Mouse (Mus musculus): ENCODE results near the gene Abcg8.

The Abcg8 gene

DNA sequence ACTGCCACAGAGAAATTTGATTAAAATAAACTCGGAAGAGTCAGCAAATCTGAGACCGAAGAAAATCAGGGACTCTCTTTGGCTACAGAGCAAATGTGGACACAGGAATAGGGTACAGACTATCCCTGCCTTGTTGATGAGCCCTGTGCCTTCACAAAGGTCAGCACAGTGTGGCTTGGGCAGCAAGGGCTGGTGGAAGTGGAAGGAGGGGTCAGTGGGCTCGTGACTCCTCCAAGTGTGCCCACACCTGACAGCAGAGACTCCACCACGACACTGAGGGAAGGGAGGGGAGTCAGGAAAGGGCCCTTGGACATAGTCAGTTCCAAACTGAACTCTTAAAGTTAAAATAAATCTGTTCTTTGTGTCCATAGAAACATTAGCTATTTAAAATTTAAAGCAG, 38.8 kb downstream of the Abcg8 start:
- no peak for DNase-seq

GRCm38 (mm10) chr17:84716252-84716872, 40.3 kb downstream of the Abcg8 start:
- no peak for DNase-seq

DNA sequence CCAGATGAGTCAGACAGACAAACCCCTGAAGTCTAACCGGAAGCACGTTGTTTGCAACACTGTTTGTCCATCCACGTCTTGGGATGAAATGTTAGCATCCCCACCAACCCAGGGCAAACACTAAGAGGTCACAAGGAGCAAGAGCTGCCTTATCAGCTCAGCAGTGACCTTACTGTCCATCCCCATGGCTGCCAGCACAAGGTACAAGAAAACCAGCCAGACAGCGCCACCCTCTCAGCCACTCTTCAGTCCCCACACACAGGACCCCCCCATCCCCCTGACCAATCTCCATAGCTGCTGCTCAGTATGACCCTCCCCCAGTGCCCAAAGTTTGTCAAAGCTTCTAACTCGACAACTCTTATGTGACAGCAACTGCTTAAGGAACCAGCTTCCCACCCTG, 41.3 kb downstream of the Abcg8 start:
- no peak for DNase-seq

DNA sequence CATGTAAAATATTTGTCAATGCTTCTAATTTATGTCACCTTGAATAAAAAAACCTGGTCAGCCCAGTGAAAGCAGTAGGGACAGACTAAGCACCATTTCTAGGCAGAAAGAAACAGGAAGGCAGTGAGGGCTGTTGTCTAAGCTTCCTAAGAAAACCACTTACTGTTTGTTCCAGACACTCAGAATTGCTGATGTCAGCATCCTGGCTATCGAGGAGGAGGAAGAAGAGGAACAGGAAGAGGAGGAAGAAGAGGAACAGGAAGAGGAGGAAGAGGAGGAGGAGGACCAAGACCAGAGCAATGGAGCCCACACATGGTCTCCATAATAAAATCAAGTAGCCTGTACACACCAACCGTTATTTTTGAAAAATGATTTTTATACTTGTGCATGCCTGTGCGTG, 43.0 kb downstream of the Abcg8 start:
- DNase-seq: no peak

- DNase-seq: no peak
Observed at GRCm38 (mm10) chr17:84724028-84724427, 47.9 kb downstream of the Abcg8 start.

DNA sequence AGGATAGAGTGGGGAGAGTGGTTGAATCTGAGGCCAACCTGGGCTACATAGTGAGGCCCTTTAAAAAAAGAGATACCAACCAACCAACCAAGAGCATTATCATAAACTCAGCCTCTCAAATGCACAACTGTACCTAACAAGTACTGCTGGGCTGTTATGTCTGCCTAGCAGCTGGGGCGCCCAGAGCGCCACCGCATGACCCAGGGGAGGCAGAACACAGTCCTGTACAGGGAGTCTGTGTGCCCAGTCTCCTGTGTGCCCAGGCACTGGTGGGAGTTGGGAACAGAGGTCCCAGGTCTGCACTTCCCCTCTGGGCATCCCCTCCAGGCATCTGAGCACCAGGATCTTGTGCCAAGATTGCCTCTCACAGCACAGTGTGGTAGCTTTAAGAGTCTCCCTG, 49.1 kb downstream of the Abcg8 start:
- DNase-seq: no peak

DNA sequence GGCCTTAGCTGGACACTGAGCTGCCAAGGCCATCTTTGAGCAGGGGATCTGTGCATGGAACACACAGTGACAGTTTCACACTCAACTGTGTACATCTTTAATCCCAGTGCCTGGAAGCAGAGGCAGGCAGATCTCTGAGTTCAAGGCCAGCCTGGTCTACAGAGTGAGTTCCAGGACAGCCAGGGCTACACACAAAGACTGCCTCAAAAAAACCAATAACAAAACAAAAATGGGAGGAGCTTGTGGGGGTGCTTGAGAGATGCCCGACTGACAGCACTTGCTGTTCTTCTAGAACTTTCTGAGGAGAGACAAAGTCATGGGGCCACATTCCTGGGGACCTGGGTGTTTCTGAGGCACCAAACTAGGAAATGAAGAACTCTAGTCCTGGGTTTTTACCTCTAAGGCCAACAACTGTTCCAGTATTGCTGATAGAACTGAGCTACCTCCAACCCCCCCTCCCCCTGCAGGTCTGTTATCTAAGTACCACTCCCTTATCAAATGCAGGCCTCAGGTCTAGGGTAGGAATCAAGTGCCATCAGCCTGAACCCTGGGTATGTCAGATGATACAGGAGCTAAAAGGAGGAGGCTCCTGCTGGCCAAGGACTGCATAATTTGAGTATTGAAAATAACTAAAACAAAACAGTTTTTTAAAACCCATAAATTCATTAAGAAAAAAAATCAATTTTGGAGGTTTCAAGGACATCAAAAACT, 52.3 kb downstream of the Abcg8 start:
- no peak for DNase-seq

DNA sequence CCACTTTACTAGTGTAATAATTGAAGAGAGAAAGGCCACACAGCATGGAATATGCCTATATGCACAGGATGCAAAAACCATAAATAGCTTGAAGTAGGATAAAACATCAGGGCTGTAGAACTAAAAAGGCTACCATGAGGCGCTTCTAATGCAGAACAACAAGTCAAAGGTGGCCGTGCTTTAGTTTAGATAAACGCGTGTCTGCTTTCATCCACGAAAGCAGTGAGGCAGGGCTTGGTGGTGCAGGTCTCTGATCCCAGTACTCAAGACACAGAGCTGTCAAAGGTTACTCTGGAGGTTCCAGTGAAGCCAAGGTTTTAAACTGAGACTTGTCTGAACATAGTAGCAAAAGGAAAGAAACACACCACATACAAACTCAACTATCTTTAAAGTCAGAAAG, 53.0 kb downstream of the Abcg8 start:
- no peak for DNase-seq

DNA sequence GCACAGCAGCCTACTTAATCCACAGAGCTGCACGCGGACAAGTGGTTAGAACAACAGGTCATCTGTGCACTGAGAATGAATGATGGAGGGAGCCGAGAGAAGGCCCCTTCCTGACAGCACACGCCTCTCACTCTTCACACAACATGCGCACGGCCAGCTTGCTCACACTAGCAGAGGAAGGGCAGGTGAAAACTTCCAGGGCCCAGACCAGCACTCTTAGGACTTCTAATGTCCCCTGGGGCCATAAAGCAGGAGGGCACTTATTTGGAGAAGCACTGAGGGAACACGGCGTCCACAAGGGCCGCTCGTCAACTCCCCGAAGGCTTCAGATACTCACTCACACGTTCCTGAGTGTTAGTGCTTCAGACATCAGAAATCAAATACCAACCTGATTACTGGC, 55.3 kb downstream of the Abcg8 start:
- DNase-seq: no peak

DNA sequence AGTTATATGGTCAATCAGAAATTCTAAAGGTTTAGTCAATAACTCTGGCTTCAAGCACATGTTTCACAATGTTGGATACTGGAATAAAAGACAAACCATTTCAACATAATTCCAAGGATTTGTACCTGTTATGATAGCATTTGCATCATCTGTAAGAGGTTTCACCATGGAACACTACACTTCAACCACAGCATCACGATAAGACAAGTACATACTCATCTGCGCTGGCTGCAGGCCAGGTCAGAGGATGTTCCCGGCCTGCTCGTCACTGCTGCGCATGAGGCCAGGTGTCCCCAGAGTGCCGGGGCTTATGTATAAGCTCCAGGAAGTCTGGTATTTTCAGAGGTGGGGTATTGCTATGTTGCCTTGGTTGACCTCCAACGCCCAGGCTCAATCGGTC, 56.5 kb downstream of the Abcg8 start:
- DNase-seq: no peak

GRCm38 (mm10) chr17:84736719-84737118, 60.6 kb downstream of the Abcg8 start:
- DNase-seq: no peak

- DNase-seq: no peak
Observed at GRCm38 (mm10) chr17:84738073-84738797, 62.1 kb downstream of the Abcg8 start.

- DNase-seq: no peak
Observed at GRCm38 (mm10) chr17:84744256-84744655, 68.2 kb downstream of the Abcg8 start.

DNA sequence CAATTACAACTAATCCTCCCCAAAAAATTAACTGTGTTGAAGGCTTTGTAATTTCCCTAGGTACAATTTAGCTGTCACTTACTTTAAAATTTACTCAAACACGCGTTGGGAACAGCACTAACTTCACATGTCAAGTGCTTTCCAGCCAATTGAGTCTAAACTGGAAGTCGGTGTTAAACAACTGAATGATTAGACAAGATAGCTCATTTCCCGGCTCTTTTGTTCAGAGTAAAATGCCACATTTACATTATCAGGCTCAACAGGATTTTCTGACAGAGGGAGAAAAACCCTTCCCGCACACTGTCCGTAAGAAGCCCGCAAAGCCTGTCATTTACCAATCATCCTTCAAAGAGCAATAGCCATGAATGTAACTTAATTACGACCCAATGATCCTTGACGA, 68.9 kb downstream of the Abcg8 start:
- DNase-seq: no peak

- DNase-seq: no peak
Observed at GRCm38 (mm10) chr17:84747212-84747611, 71.1 kb downstream of the Abcg8 start.

DNA sequence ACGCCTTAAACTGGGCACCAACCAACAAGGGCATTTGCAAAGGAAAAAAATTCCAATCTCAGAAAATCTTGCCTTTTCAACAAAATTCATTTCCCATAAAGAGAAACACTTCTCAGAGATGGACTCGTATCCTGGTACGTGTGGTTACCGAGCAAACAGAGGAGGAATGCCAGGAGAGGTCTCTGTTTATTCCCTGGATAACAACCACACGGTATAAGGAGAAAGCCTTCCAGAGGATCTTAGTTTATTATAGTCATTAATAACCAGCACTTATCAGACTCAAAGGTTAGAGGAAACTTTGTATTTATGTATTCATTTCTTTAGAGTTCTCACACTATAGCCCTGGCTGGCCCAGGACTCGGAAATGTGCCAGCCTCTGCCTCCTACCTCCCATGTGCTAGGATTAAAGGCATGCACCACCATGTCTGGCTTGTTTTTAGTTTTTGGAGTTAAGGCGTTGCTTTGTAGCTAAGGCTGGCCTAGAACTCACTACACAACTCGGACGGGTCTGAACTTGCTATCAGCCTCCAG, 72.1 kb downstream of the Abcg8 start:
- DNase-seq: no peak

DNA sequence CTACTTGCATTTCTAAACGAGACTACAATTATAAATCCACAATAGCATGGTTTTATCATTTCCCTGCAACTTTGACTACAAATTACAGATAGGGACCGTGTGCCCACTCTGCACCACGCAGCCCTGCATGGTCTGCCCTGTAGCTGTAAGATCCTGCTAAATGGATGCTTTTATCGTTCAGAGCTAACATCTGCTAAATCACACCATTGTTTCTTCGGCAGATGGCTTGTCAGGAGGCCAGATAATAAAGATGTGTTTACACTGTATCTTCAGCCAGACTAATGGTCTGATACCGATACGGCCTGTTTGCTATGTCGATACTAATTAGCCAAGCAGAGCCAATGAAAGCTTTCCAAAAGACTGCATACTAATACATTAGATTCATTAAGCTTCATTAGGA, 73.2 kb downstream of the Abcg8 start:
- DNase-seq: no peak
